Mouse (Mus musculus) heart, postnatal 0 days (tissue): ENCODE data around the gene Ndrg4.

ENCODE experiments used
- CTCF ChIP-seq: IDR thresholded peaks from 2 replicates; pipeline ENCODE4 v1.5.1; 2016; ENCODE audit warnings: antibody characterized with exemption, control low read depth, low read depth
- EP300 ChIP-seq: IDR thresholded peaks from 2 replicates; pipeline ENCODE4 v1.6.1; 2016; ENCODE audit warnings: antibody characterized with exemption, low read depth

GRCm38 (mm10) chr8:95676631-95677030 lies at the start of gene Ndrg4:
- TF ChIP-seq CTCF (no peak), EP300 (no peak)
